23 mouse cellular contexts compared by ENCODE assay signal in the genomic region with DNA sequence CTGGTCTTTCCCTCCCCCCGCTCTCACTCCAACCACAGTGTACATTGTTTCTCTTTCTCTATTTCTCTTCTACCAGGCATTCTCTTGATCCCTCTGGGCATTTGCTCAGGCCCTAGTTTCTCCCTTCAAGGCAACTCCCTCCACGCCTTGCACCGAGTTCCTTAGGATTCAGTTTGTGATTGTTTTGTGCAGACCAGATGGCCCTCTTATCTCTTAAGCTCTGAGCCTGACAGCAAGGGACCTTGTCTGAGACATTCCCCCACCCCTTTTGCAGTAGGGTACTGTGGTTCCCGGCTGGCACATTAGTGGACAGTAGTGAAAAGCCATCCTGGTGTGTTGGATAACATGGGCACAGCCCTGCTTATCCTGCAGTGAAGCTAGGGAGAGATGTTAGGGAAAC. TPM values are rescaled to one million over a fixed set of nuclear protein-coding genes. Genes with fewer than 3 reads are reported as not detected.
A peak's percentile ranks its signal among the peaks of the same experiment; 100 is the strongest.
DNase-seq lines count a peak whose midpoint lies in the region; ATAC-seq lines count a peak whose summit lies in the region.
"Had no signal": no experiment of that assay in that cellular context is flagged by ENCODE, and none has a peak within 500 bp of the region (broad histone marks: within the 10 kb centered on the region; RNA-seq: fewer than 3 reads in every experiment).

No protein-coding gene starts in this region.

- no peak for ATAC-seq in heart, embryonic 11.5 days (replicated peaks; ENCODE audit: insufficient number of reproducible peaks, low FRiP score, low TSS enrichment)
- 0 out of 2 replicates have a peak, but pooled peaks have one; percentile 19 for ATAC-seq in megakaryocyte-erythroid progenitor cell, adult 5-6 weeks (replicated peaks; ENCODE audit: low FRiP score, low TSS enrichment, poor library complexity, severe bottlenecking)
- ATAC-seq: inflammation-experienced regulatory T-cells, adult 6 months had no signal

- H3K9ac ChIP-seq in heart, embryonic 11.5 days (ENCODE audit: low read depth, low read length), result peak overlapping the region; percentile 36; the same call in 1 of the 2 replicates
- H3K9ac ChIP-seq: hindbrain, embryonic 12.5 days; liver, embryonic 14.5 days; lung, embryonic 14.5 days had no signal

- no peaks in the 10 kb centered on the region for H3K9me3 ChIP-seq in heart, embryonic 11.5 days (replicated peaks; ENCODE audit: control insufficient read depth, low read length)
- no peaks in the 10 kb centered on the region for H3K9me3 ChIP-seq in embryonic facial prominence, embryonic 10.5 days
- H3K9me3 ChIP-seq: hindbrain, embryonic 12.5 days; megakaryocyte, embryonic 14.5 days had no signal

- H3K4me1 ChIP-seq in heart, embryonic 11.5 days (ENCODE audit: control insufficient read depth, insufficient read depth, low read length), result peaks cover 56% of the 10 kb centered on the region
- H3K4me1 ChIP-seq in embryonic facial prominence, embryonic 10.5 days, result peaks cover 36% of the 10 kb centered on the region

- H3K4me2 ChIP-seq in heart, embryonic 11.5 days, result no peak overlapping the region
- H3K4me2 ChIP-seq: hindbrain, embryonic 12.5 days; lung, embryonic 14.5 days had no signal

- H3K27ac ChIP-seq in heart, embryonic 11.5 days (ENCODE audit: low read depth, low read length), result peak overlapping the region; percentile 37; the same call in 1 of the 2 replicates
- peak overlapping the region; percentile 35; the same call in 1 of the 2 replicates for H3K27ac ChIP-seq in embryonic facial prominence, embryonic 10.5 days (replicated peaks)
- H3K27ac ChIP-seq: hindbrain, embryonic 12.5 days; liver, embryonic 14.5 days had no signal

- H3K36me3 ChIP-seq in heart, embryonic 11.5 days (ENCODE audit: control insufficient read depth, insufficient read depth, low read length), result peaks cover 24% of the 10 kb centered on the region
- peaks cover 68% of the 10 kb centered on the region for H3K36me3 ChIP-seq in embryonic facial prominence, embryonic 10.5 days (replicated peaks)

- WGBS in heart, embryonic 11.5 days (ENCODE audit: insufficient replicate concordance), result 27% methylated on average over 4 of the region's 4 CpGs
- WGBS in embryonic facial prominence, embryonic 10.5 days, result 81% methylated on average over 4 of the region's 4 CpGs

- no peaks in the 10 kb centered on the region for H3K27me3 ChIP-seq in heart, embryonic 11.5 days (ENCODE audit: control insufficient read depth, insufficient read depth, low read length)
- 0 out of 2 replicates have a peak, but pooled peaks cover 6% of the 10 kb centered on the region for H3K27me3 ChIP-seq in embryonic facial prominence, embryonic 10.5 days (replicated peaks; ENCODE audit: low read depth, poor library complexity, severe bottlenecking)
- H3K27me3 ChIP-seq: hindbrain, embryonic 12.5 days; megakaryocyte, embryonic 14.5 days had no signal

- H3K4me3 ChIP-seq in heart, embryonic 11.5 days (ENCODE audit: low read depth, low read length), result no peak overlapping the region
- no peak overlapping the region for H3K4me3 ChIP-seq in embryonic facial prominence, embryonic 10.5 days
- H3K4me3 ChIP-seq: hindbrain, embryonic 12.5 days; megakaryocyte, embryonic 14.5 days had no signal

- peak; percentile 33 for DNase-seq in adrenal gland, adult 2 months
- DNase-seq in adrenal gland, adult (ENCODE audit: inconsistent age in 2 of 2, low spot score in 1 of 2), result no peak
- no peak for DNase-seq in heart, adult 9 months (ENCODE audit: low spot score in 2 of 2)
- no peak for DNase-seq in embryonic facial prominence, embryonic 10.5 days (ENCODE audit: low spot score)
- no peak for DNase-seq in spleen, postnatal 14 days (ENCODE audit: low spot score in 2 of 2)
- DNase-seq: adrenal gland, postnatal 36 days; cerebellum, adult 11 months; cerebellum, adult 9-11 months; kidney, adult 18-20 months; kidney, postnatal 4 days; layer of hippocampus, adult 9-11 months; lung, embryonic 14.5 days; midbrain, embryonic 14.5 days; right cerebral cortex, postnatal 14 days; spleen, adult 18-20 months; thymus, adult 18-20 months; thymus, postnatal 36 days had no signal

RNA-seq across cellular contexts. Expression of a gene that starts 19.1 kb away (rescaled TPM):
- 100 to 1,000 TPM; 143 to 425 TPM for total RNA-seq in adrenal gland, adult 2 months (2021)
- 196 and 360 TPM in 2 replicates for polyA plus RNA-seq in adrenal gland, adult 2 months (2012; rRNA removed)
- 20.6 and 21.1 TPM in 2 replicates for polyA plus RNA-seq in heart, embryonic 11.5 days (2014; fragmentation: Nextera tagmentation; extraction: Ambion mirVana)
- 11.2 and 11.5 TPM in 2 replicates for polyA plus RNA-seq in embryonic facial prominence, embryonic 10.5 days (2016; fragmentation: Nextera tagmentation; extraction: Ambion mirVana)
- 11.0 and 12.7 TPM in 2 replicates for total RNA-seq in megakaryocyte-erythroid progenitor cell, adult 5-6 weeks (2014; fragmentation: Nextera tagmentation)
- total RNA-seq in megakaryocyte-erythroid progenitor cell, adult 5-6 weeks (2017), result 6.5 and 14.2 TPM in 2 replicates
